In genomic region chr5:134614802-134615201, GRCm38 (mm10) we compare ENCODE assay signal across 13 mouse cellular contexts. TPM values are rescaled to one million over a fixed set of nuclear protein-coding genes. Genes with fewer than 3 reads are reported as not detected.
DNase-seq lines count a peak whose midpoint lies in the region; ATAC-seq and TF ChIP-seq lines count a peak whose summit lies in the region.
"Had no signal": no experiment of that assay in that cellular context is flagged by ENCODE, and none has a peak within 500 bp of the region (broad histone marks: within the 10 kb centered on the region; RNA-seq: fewer than 3 reads in every experiment).

Gene Lat2, minus strand, starts transcription at chr5:134615025.

- no peaks in the 10 kb centered on the region for H3K27me3 ChIP-seq in kidney, adult 2 months (replicated peaks; ENCODE audit: control insufficient read depth, insufficient read depth, low read length)
- no peaks in the 10 kb centered on the region for H3K27me3 ChIP-seq in thymus, adult 2 months (ENCODE audit: control insufficient read depth, insufficient read depth, low read length)
- H3K27me3 ChIP-seq: embryonic facial prominence, embryonic 15.5 days; liver, embryonic 15.5 days; midbrain, embryonic 15.5 days had no signal

- TF ChIP-seq CTCF in kidney, adult 2 months (conservative IDR thresholded peaks at IDR 0.05; ENCODE audit: insufficient read depth, insufficient read length, low read depth, low read length): no peak
- TF ChIP-seq CTCF in thymus, adult 2 months (IDR thresholded peaks at IDR 0.05; ENCODE audit: borderline replicate concordance, control insufficient read depth, extremely low read depth, insufficient read depth, low read length, poor library complexity): no peak

- TF ChIP-seq POLR2A in kidney, adult 2 months (IDR thresholded peaks at IDR 0.05; ENCODE audit: low read depth, low read length): no peak
- no peak for TF ChIP-seq POLR2A in thymus, adult 2 months (IDR thresholded peaks at IDR 0.05; ENCODE audit: control insufficient read depth, extremely low read depth, insufficient read depth, low read length, poor library complexity)

- H3K4me1 ChIP-seq in kidney, adult 2 months (ENCODE audit: control insufficient read depth, insufficient read depth, low read length): no peaks in the 10 kb centered on the region
- 0 out of 2 replicates have a peak, but pooled peaks cover 4% of the 10 kb centered on the region for H3K4me1 ChIP-seq in thymus, adult 2 months (replicated peaks; ENCODE audit: control insufficient read depth, insufficient read depth, low read length)
- H3K4me1 ChIP-seq: embryonic facial prominence, embryonic 15.5 days; midbrain, embryonic 15.5 days had no signal

- ATAC-seq in megakaryocyte, adult 5-6 weeks (ENCODE audit: poor library complexity, severe bottlenecking): peak; percentile 53
- ATAC-seq: midbrain, embryonic 15.5 days had no signal

- 0 out of 2 replicates have a peak within 1 kb of the TSS, but pooled peaks have one; percentile 16 for H3K4me3 ChIP-seq in kidney, adult 2 months (ENCODE audit: insufficient read depth, low read depth, low read length)
- H3K4me3 ChIP-seq in thymus, adult 2 months (ENCODE audit: control insufficient read depth, insufficient read depth, low read length): no peak within 1 kb of the TSS
- H3K4me3 ChIP-seq: embryonic facial prominence, embryonic 15.5 days; hindbrain, embryonic 10.5 days; liver, embryonic 15.5 days; midbrain, embryonic 15.5 days had no signal

- H3K36me3 ChIP-seq in kidney, adult 2 months (ENCODE audit: control insufficient read depth, insufficient read depth, low read length): no peaks in the 10 kb centered on the region; the same call in none of the 2 replicates
- peaks cover 10% of the 10 kb centered on the region for H3K36me3 ChIP-seq in thymus, adult 2 months (ENCODE audit: control insufficient read depth, insufficient read depth, low read length)

- intact Hi-C loops in heart, postnatal 14 days (cut with DNase I): loop anchor here (5.0 kb wide), 1 partner anchor 87 kb away; no protein-coding TSS in a partner anchor

- no peak for DNase-seq in kidney, adult 2 months
- no peak for DNase-seq in kidney, adult 9 months
- no peak for DNase-seq in thymus, adult 2 months
- DNase-seq in thymus, postnatal 25 days: no peak
- no peak for DNase-seq in urinary bladder, postnatal 4 days (ENCODE audit: low spot score in 2 of 2)
- no peak for DNase-seq in thymus, postnatal 36 days
- no peak for DNase-seq in heart, postnatal 14 days
- DNase-seq: cerebellum, adult 8-10 months had no signal

- WGBS in kidney, adult 2 months: 73% methylated on average over 7 of the region's 7 CpGs
- 44% methylated on average over 7 of the region's 7 CpGs for WGBS in thymus, adult 2 months

- peak within 1 kb of the TSS; percentile 25; the same call in 1 of the 2 replicates for H3K27ac ChIP-seq in kidney, adult 2 months (ENCODE audit: insufficient read depth, low read depth, low read length)
- peak within 1 kb of the TSS; percentile 2; the same call in 1 of the 2 replicates for H3K27ac ChIP-seq in thymus, adult 2 months (ENCODE audit: control insufficient read depth, insufficient read depth, low read length)
- H3K27ac ChIP-seq: embryonic facial prominence, embryonic 15.5 days; hindbrain, embryonic 10.5 days; midbrain, embryonic 15.5 days had no signal

RNA-seq across cellular contexts. Expression of gene Lat2, which starts in this region (rescaled TPM):
- 1.8 and 3.3 TPM in 2 replicates for polyA plus RNA-seq in kidney, adult 2 months (2012; rRNA removed)
- 7.8 and 7.9 TPM in 2 replicates for polyA plus RNA-seq in thymus, adult 2 months (2012; rRNA removed)
- 87.7 and 91.1 TPM in 2 replicates for total RNA-seq in megakaryocyte, adult 5-6 weeks (2015)
- 109 and 115 TPM in 2 replicates for total RNA-seq in megakaryocyte, adult 5-6 weeks (2017)
- 1 to 10 TPM; 3.0 to 3.3 TPM for total RNA-seq in heart, postnatal 14 days (2021)

Comparison
In these comparisons a context has a peak if more than half of its experiments do, and no peak if none do; other contexts are left out.
1. RNA of gene Lat2 (total RNA-seq): 87.7 to 115 TPM in megakaryocyte, adult 5-6 weeks; 3.0 to 3.3 TPM in heart, postnatal 14 days; every median in the first group is over 10 times any median in the second.